Mouse (Mus musculus): ENCODE data around the gene F11r. TPM values are rescaled to one million over a fixed set of nuclear protein-coding genes. Genes with fewer than 3 reads are reported as not detected.

F11r gene
- total RNA-seq, 2 experiments from 2014 or later, result not detected

GRCm38 (mm10) chr1:171504586-171504985, 67.3 kb downstream of the F11r start:
- ATAC-seq (replicated peaks; ENCODE audit: low FRiP score, poor library complexity, severe bottlenecking), result no peak

- ATAC-seq (replicated peaks; ENCODE audit: low FRiP score, poor library complexity, severe bottlenecking), result no peak
Measured at GRCm38 (mm10) chr1:171513234-171513633, 75.9 kb downstream of the F11r start.

GRCm38 (mm10) chr1:171513760-171514159, 76.4 kb downstream of the F11r start:
- no peak for ATAC-seq (replicated peaks; ENCODE audit: low FRiP score, poor library complexity, severe bottlenecking)

Other genes with a start within 250 kb of the F11r start
- gene Pcp4l1, start 241.3 kb upstream of the F11r start, total RNA-seq (2015; ENCODE audit: low replicate concordance), result not detected in 2 replicates
- gene Pcp4l1, start 241.3 kb upstream of the F11r start, total RNA-seq (2017; ENCODE audit: low replicate concordance), result 0.84 and 3.2 TPM in 2 replicates
- gene Nr1i3, start 223.6 kb upstream of the F11r start, total RNA-seq (2015; ENCODE audit: low replicate concordance), result not detected in 2 replicates
- not detected in 2 replicates for gene Nr1i3, start 223.6 kb upstream of the F11r start, total RNA-seq (2017; ENCODE audit: low replicate concordance)
- 4.0 and 4.2 TPM in 2 replicates for gene Tomm40l, start 215.0 kb upstream of the F11r start, total RNA-seq (2015; ENCODE audit: low replicate concordance)
- 2.2 and 2.6 TPM in 2 replicates for gene Tomm40l, start 215.0 kb upstream of the F11r start, total RNA-seq (2017; ENCODE audit: low replicate concordance)
- not detected in 2 replicates for gene Apoa2, start 212.5 kb upstream of the F11r start, total RNA-seq (2015; ENCODE audit: low replicate concordance)
- not detected in 2 replicates for gene Apoa2, start 212.5 kb upstream of the F11r start, total RNA-seq (2017; ENCODE audit: low replicate concordance)
- gene Fcer1g, start 203.2 kb upstream of the F11r start, total RNA-seq (2015; ENCODE audit: low replicate concordance), result 269 and 282 TPM in 2 replicates
- gene Fcer1g, start 203.2 kb upstream of the F11r start, total RNA-seq (2017; ENCODE audit: low replicate concordance), result 89.5 and 162 TPM in 2 replicates
- 0.19 TPM in 1 of 2 replicates, not detected in the other for gene Adamts4, start 187.1 kb upstream of the F11r start, total RNA-seq (2015; ENCODE audit: low replicate concordance)
- not detected in 2 replicates for gene Adamts4, start 187.1 kb upstream of the F11r start, total RNA-seq (2017; ENCODE audit: low replicate concordance)
- 62.9 and 78.4 TPM in 2 replicates for gene Ndufs2, start 186.1 kb upstream of the F11r start, total RNA-seq (2015; ENCODE audit: low replicate concordance)
- gene Ndufs2, start 186.1 kb upstream of the F11r start, total RNA-seq (2017; ENCODE audit: low replicate concordance), result 48.0 and 62.1 TPM in 2 replicates
- gene B4galt3, start 167.2 kb upstream of the F11r start, total RNA-seq (2015; ENCODE audit: low replicate concordance), result 8.1 and 11.3 TPM in 2 replicates
- gene B4galt3, start 167.2 kb upstream of the F11r start, total RNA-seq (2017; ENCODE audit: low replicate concordance), result 7.7 and 29.1 TPM in 2 replicates
- gene Ppox, start 156.3 kb upstream of the F11r start, total RNA-seq (2015; ENCODE audit: low replicate concordance), result 416 and 462 TPM in 2 replicates
- 506 and 765 TPM in 2 replicates for gene Ppox, start 156.3 kb upstream of the F11r start, total RNA-seq (2017; ENCODE audit: low replicate concordance)
- gene Usp21, start 149.5 kb upstream of the F11r start, total RNA-seq (2015; ENCODE audit: low replicate concordance), result 9.6 and 12.1 TPM in 2 replicates
- gene Usp21, start 149.5 kb upstream of the F11r start, total RNA-seq (2017; ENCODE audit: low replicate concordance), result 9.4 and 13.9 TPM in 2 replicates
- 23.4 and 28.6 TPM in 2 replicates for gene Ufc1, start 142.5 kb upstream of the F11r start, total RNA-seq (2015; ENCODE audit: low replicate concordance)
- 13.9 and 19.3 TPM in 2 replicates for gene Ufc1, start 142.5 kb upstream of the F11r start, total RNA-seq (2017; ENCODE audit: low replicate concordance)
- 3.8 and 4.8 TPM in 2 replicates for gene Dedd, start 108.4 kb upstream of the F11r start, total RNA-seq (2015; ENCODE audit: low replicate concordance)
- 4.3 and 6.7 TPM in 2 replicates for gene Dedd, start 108.4 kb upstream of the F11r start, total RNA-seq (2017; ENCODE audit: low replicate concordance)
- gene Nit1, start 91.9 kb upstream of the F11r start, total RNA-seq (2015; ENCODE audit: low replicate concordance), result 6.7 and 7.3 TPM in 2 replicates
- 11.0 and 13.8 TPM in 2 replicates for gene Nit1, start 91.9 kb upstream of the F11r start, total RNA-seq (2017; ENCODE audit: low replicate concordance)
- gene Pfdn2, start 91.9 kb upstream of the F11r start, total RNA-seq (2015; ENCODE audit: low replicate concordance), result 5.4 and 7.1 TPM in 2 replicates
- 1.5 and 15.1 TPM in 2 replicates for gene Pfdn2, start 91.9 kb upstream of the F11r start, total RNA-seq (2017; ENCODE audit: low replicate concordance)
- gene Klhdc9, start 76.7 kb upstream of the F11r start, total RNA-seq (2015; ENCODE audit: low replicate concordance), result not detected in 2 replicates
- gene Klhdc9, start 76.7 kb upstream of the F11r start, total RNA-seq (2017; ENCODE audit: low replicate concordance), result not detected in 2 replicates
- not detected in 2 replicates for gene Nectin4, start 67.4 kb upstream of the F11r start, total RNA-seq (2015; ENCODE audit: low replicate concordance)
- 0.68 TPM in 1 of 2 replicates, not detected in the other for gene Nectin4, start 67.4 kb upstream of the F11r start, total RNA-seq (2017; ENCODE audit: low replicate concordance)
- gene Arhgap30, start 48.6 kb upstream of the F11r start, total RNA-seq (2015; ENCODE audit: low replicate concordance), result 20.1 and 21.1 TPM in 2 replicates
- gene Arhgap30, start 48.6 kb upstream of the F11r start, total RNA-seq (2017; ENCODE audit: low replicate concordance), result 25.9 and 26.9 TPM in 2 replicates
- 2.7 and 12.7 TPM in 2 replicates for gene Usf1, start 26.2 kb upstream of the F11r start, total RNA-seq (2015; ENCODE audit: low replicate concordance)
- 9.1 and 23.1 TPM in 2 replicates for gene Usf1, start 26.2 kb upstream of the F11r start, total RNA-seq (2017; ENCODE audit: low replicate concordance)
- gene Tstd1, start 18.7 kb upstream of the F11r start, total RNA-seq (2015; ENCODE audit: low replicate concordance), result not detected in 2 replicates
- not detected in 2 replicates for gene Tstd1, start 18.7 kb upstream of the F11r start, total RNA-seq (2017; ENCODE audit: low replicate concordance)
- 0.84 and 4.8 TPM in 2 replicates for gene Alyref2, start 65.9 kb downstream of the F11r start, total RNA-seq (2015; ENCODE audit: low replicate concordance)
- 0.60 and 1.4 TPM in 2 replicates for gene Alyref2, start 65.9 kb downstream of the F11r start, total RNA-seq (2017; ENCODE audit: low replicate concordance)
- not detected in 2 replicates for gene Itln1, start 97.8 kb downstream of the F11r start, total RNA-seq (2015; ENCODE audit: low replicate concordance)
- not detected in 2 replicates for gene Itln1, start 97.8 kb downstream of the F11r start, total RNA-seq (2017; ENCODE audit: low replicate concordance)
- gene Cd244a, start 121.7 kb downstream of the F11r start, total RNA-seq (2015; ENCODE audit: low replicate concordance), result 2.3 and 3.1 TPM in 2 replicates
- gene Cd244a, start 121.7 kb downstream of the F11r start, total RNA-seq (2017; ENCODE audit: low replicate concordance), result 5.2 and 8.3 TPM in 2 replicates
- gene Ly9, start 169.9 kb downstream of the F11r start, total RNA-seq (2015; ENCODE audit: low replicate concordance), result 7.1 and 8.8 TPM in 2 replicates
- 5.8 and 10.0 TPM in 2 replicates for gene Ly9, start 169.9 kb downstream of the F11r start, total RNA-seq (2017; ENCODE audit: low replicate concordance)
- gene Slamf7, start 215.5 kb downstream of the F11r start, total RNA-seq (2015; ENCODE audit: low replicate concordance), result 3.3 and 10.7 TPM in 2 replicates
- gene Slamf7, start 215.5 kb downstream of the F11r start, total RNA-seq (2017; ENCODE audit: low replicate concordance), result 1.4 TPM in 1 of 2 replicates, not detected in the other
- 52.2 and 60.3 TPM in 2 replicates for gene Cd48, start 244.5 kb downstream of the F11r start, total RNA-seq (2015; ENCODE audit: low replicate concordance)
- gene Cd48, start 244.5 kb downstream of the F11r start, total RNA-seq (2017; ENCODE audit: low replicate concordance), result 24.8 and 27.7 TPM in 2 replicates

Data from erythroblast, adult 5-6 weeks (primary cell).